Mouse (Mus musculus) liver, embryonic 15.5 days (tissue): ENCODE results near the gene Necap2. TPM values are rescaled to one million over a fixed set of nuclear protein-coding genes. Genes with fewer than 3 reads are reported as not detected.

Source experiments
- ATAC-seq: fragments of 200-750 bp; cut with Nextera tagmentation; 2 replicates; pipeline ENCODE4 v1.8.0; 2017; ENCODE audit warnings: moderate number of reproducible peaks, mild to moderate bottlenecking, moderate library complexity; ENCODE audit not compliant: insufficient read depth
- H3K27ac ChIP-seq: fragments of 300-500 bp; sonication (generic); replicated peaks from 2 replicates; pipeline ENCODE4 v1.5.1; 2015; ENCODE audit warnings: mild to moderate bottlenecking, inconsistent platforms
- H3K27me3 ChIP-seq: fragments of 300-500 bp; sonication (generic); 2 replicates; pipeline ENCODE4 v1.6.1; 2015; ENCODE audit warnings: mild to moderate bottlenecking, inconsistent platforms
- H3K36me3 ChIP-seq: fragments of 300-500 bp; sonication (generic); replicated peaks from 2 replicates; pipeline ENCODE4 v1.6.1; 2015; ENCODE audit warnings: moderate library complexity, mild to moderate bottlenecking, inconsistent platforms
- H3K4me1 ChIP-seq: fragments of 300-500 bp; sonication (generic); replicated peaks from 2 replicates; pipeline ENCODE4 v1.6.1; 2015; ENCODE audit warnings: inconsistent platforms
- H3K4me2 ChIP-seq: fragments of 300-500 bp; sonication (generic); 2 replicates; pipeline ENCODE4 v1.6.1; 2015; ENCODE audit warnings: moderate library complexity, mild to moderate bottlenecking, inconsistent platforms
- H3K4me3 ChIP-seq: fragments of 300-500 bp; sonication (generic); replicated peaks from 2 replicates; pipeline ENCODE4 v1.5.1; 2015; ENCODE audit warnings: mild to moderate bottlenecking, inconsistent platforms
- H3K9ac ChIP-seq: fragments of 300-500 bp; sonication (generic); 2 replicates; pipeline ENCODE4 v1.6.1; 2015; ENCODE audit warnings: moderate library complexity, mild to moderate bottlenecking, inconsistent platforms
- H3K9me3 ChIP-seq: fragments of 300-500 bp; sonication (generic); replicated peaks from 2 replicates; pipeline ENCODE4 v1.6.1; 2016; ENCODE audit warnings: inconsistent platforms
- WGBS: fragments of 180-500 bp; shearing (Covaris S2); methylation state at CpG from one replicate; pipeline ENCODE4 v1.1.7; 2015; ENCODE audit warnings: mixed read lengths; ENCODE audit not compliant: insufficient replicate concordance; 5-methylcytosine and 5-hydroxymethylcytosine counted together
- polyA plus RNA-seq: library from polyadenylated mRNA; unstranded; fragments of >200 nt; fragmentation: Nextera tagmentation; extraction: Ambion mirVana; gene quantifications from 2 replicates; pipeline ENCODE4 v1.2.1, GENCODE M21; 2015

The Necap2 gene
- polyA plus RNA-seq, 1 experiment from 2014 or later: 97.2 TPM

GRCm38 (mm10) chr4:141058835-141059234, 19.3 kb downstream of the Necap2 start:
- 75% methylated on average over 9 of the region's 9 CpGs for WGBS
- peaks cover 27% of the 10 kb centered on the region for H3K4me1 ChIP-seq

GRCm38 (mm10) chr4:141056970-141057369, 21.2 kb downstream of the Necap2 start:
- no peaks in the 10 kb centered on the region for H3K27me3 ChIP-seq
- no peaks in the 10 kb centered on the region for H3K36me3 ChIP-seq
- ATAC-seq: no peak
- no peak overlapping the region for H3K9ac ChIP-seq
- H3K9me3 ChIP-seq: no peaks in the 10 kb centered on the region
- peaks cover 28% of the 10 kb centered on the region for H3K4me1 ChIP-seq
- H3K4me3 ChIP-seq: no peak overlapping the region
- WGBS: 89% methylated on average over 10 of the region's 10 CpGs
- no peak overlapping the region for H3K27ac ChIP-seq
- no peak overlapping the region for H3K4me2 ChIP-seq

More at GRCm38 (mm10) chr4:141058835-141059234, 19.3 kb downstream of the Necap2 start:
- no peaks in the 10 kb centered on the region for H3K36me3 ChIP-seq
- no peak overlapping the region for H3K4me2 ChIP-seq
- no peak overlapping the region for H3K9ac ChIP-seq
- ATAC-seq: no peak
- H3K27me3 ChIP-seq: no peaks in the 10 kb centered on the region
- H3K9me3 ChIP-seq: no peaks in the 10 kb centered on the region
- no peak overlapping the region for H3K4me3 ChIP-seq
- no peak overlapping the region for H3K27ac ChIP-seq

- Histone ChIP-seq H3K4me3 (no peak overlapping the region), H3K9ac (no peak overlapping the region), H3K27ac (no peak overlapping the region), H3K4me1 (peaks cover 7% of the 10 kb centered on the region; the same call in 1 of the 2 replicates), H3K9me3 (no peaks in the 10 kb centered on the region), H3K4me2 (no peak overlapping the region), H3K36me3 (no peaks in the 10 kb centered on the region), H3K27me3 (no peaks in the 10 kb centered on the region)
- ATAC-seq: no peak
- WGBS: 58% methylated on average over 17 of the region's 17 CpGs
Measured at GRCm38 (mm10) chr4:141053568-141054161, 24.5 kb downstream of the Necap2 start.

- Histone ChIP-seq H3K9me3 (no peaks in the 10 kb centered on the region), H3K27ac (no peak overlapping the region), H3K27me3 (no peaks in the 10 kb centered on the region), H3K4me2 (no peak overlapping the region), H3K4me1 (peaks cover 7% of the 10 kb centered on the region; the same call in 1 of the 2 replicates), H3K4me3 (no peak overlapping the region), H3K36me3 (no peaks in the 10 kb centered on the region), H3K9ac (no peak overlapping the region)
- WGBS: 59% methylated on average over 8 of the region's 8 CpGs
- no peak for ATAC-seq
Measured at GRCm38 (mm10) chr4:141053138-141053537, 25.0 kb downstream of the Necap2 start.

- Histone ChIP-seq H3K4me1 (peaks cover 7% of the 10 kb centered on the region; the same call in 1 of the 2 replicates), H3K27me3 (no peaks in the 10 kb centered on the region), H3K4me3 (no peak overlapping the region), H3K27ac (no peak overlapping the region), H3K9me3 (no peaks in the 10 kb centered on the region), H3K9ac (no peak overlapping the region), H3K4me2 (no peak overlapping the region), H3K36me3 (no peaks in the 10 kb centered on the region)
- ATAC-seq: no peak
- 80% methylated on average over 12 of the region's 12 CpGs for WGBS
Measured at GRCm38 (mm10) chr4:141052442-141052841, 25.7 kb downstream of the Necap2 start.

GRCm38 (mm10) chr4:141049476-141049835, 28.7 kb downstream of the Necap2 start:
- Histone ChIP-seq H3K36me3 (no peaks in the 10 kb centered on the region), H3K9me3 (no peaks in the 10 kb centered on the region), H3K27me3 (no peaks in the 10 kb centered on the region), H3K4me3 (no peak overlapping the region), H3K4me1 (peaks cover 7% of the 10 kb centered on the region; the same call in 1 of the 2 replicates), H3K9ac (no peak overlapping the region), H3K27ac (no peak overlapping the region), H3K4me2 (no peak overlapping the region)
- ATAC-seq: no peak
- WGBS: 58% methylated on average over 4 of the region's 4 CpGs

GRCm38 (mm10) chr4:141048810-141049475, 29.2 kb downstream of the Necap2 start:
- no peaks in the 10 kb centered on the region for H3K27me3 ChIP-seq
- 72% methylated on average over 17 of the region's 17 CpGs for WGBS
- no peak overlapping the region for H3K4me2 ChIP-seq
- no peak for ATAC-seq
- no peaks in the 10 kb centered on the region for H3K36me3 ChIP-seq
- peaks cover 6% of the 10 kb centered on the region; the same call in 1 of the 2 replicates for H3K4me1 ChIP-seq
- no peak overlapping the region for H3K4me3 ChIP-seq
- H3K27ac ChIP-seq: no peak overlapping the region
- H3K9ac ChIP-seq: no peak overlapping the region
- no peaks in the 10 kb centered on the region for H3K9me3 ChIP-seq

GRCm38 (mm10) chr4:141044816-141045215, 33.3 kb downstream of the Necap2 start:
- peaks cover 4% of the 10 kb centered on the region; the same call in 1 of the 2 replicates for H3K4me1 ChIP-seq
- no peak overlapping the region for H3K4me3 ChIP-seq
- 21% methylated on average over 8 of the region's 8 CpGs for WGBS
- H3K36me3 ChIP-seq: no peaks in the 10 kb centered on the region
- no peaks in the 10 kb centered on the region for H3K27me3 ChIP-seq
- H3K4me2 ChIP-seq: no peak overlapping the region
- no peaks in the 10 kb centered on the region for H3K9me3 ChIP-seq
- no peak overlapping the region for H3K9ac ChIP-seq
- ATAC-seq: no peak
- H3K27ac ChIP-seq: no peak overlapping the region

GRCm38 (mm10) chr4:141041117-141041516, 37.0 kb downstream of the Necap2 start:
- Histone ChIP-seq H3K9me3 (no peaks in the 10 kb centered on the region), H3K9ac (no peak overlapping the region), H3K4me1 (peaks cover 4% of the 10 kb centered on the region; the same call in 1 of the 2 replicates), H3K4me2 (no peak overlapping the region), H3K4me3 (no peak overlapping the region), H3K27me3 (no peaks in the 10 kb centered on the region), H3K27ac (no peak overlapping the region), H3K36me3 (no peaks in the 10 kb centered on the region)
- 54% methylated on average over 12 of the region's 12 CpGs for WGBS
- ATAC-seq: peak; percentile 9; the same call in 1 of the 2 replicates

- H3K4me2 ChIP-seq: no peak overlapping the region
- no peaks in the 10 kb centered on the region for H3K9me3 ChIP-seq
- no peak overlapping the region for H3K9ac ChIP-seq
- WGBS: 72% methylated on average over 27 of the region's 27 CpGs
- peaks cover 22% of the 10 kb centered on the region; the same call in 1 of the 2 replicates for H3K4me1 ChIP-seq
- H3K4me3 ChIP-seq: no peak overlapping the region
- ATAC-seq: no peak
- no peaks in the 10 kb centered on the region for H3K27me3 ChIP-seq
- no peaks in the 10 kb centered on the region for H3K36me3 ChIP-seq
- H3K27ac ChIP-seq: no peak overlapping the region
Measured at GRCm38 (mm10) chr4:141033606-141034549, 44.3 kb downstream of the Necap2 start.

- no peaks in the 10 kb centered on the region for H3K36me3 ChIP-seq
- H3K4me3 ChIP-seq: no peak overlapping the region
- no peak for ATAC-seq
- WGBS: 5% methylated on average over 6 of the region's 6 CpGs
- peaks cover 22% of the 10 kb centered on the region; the same call in 1 of the 2 replicates for H3K4me1 ChIP-seq
- no peak overlapping the region for H3K4me2 ChIP-seq
- no peak overlapping the region for H3K9ac ChIP-seq
- no peaks in the 10 kb centered on the region for H3K27me3 ChIP-seq
- H3K9me3 ChIP-seq: no peaks in the 10 kb centered on the region
- H3K27ac ChIP-seq: no peak overlapping the region
Measured at GRCm38 (mm10) chr4:141031733-141032132, 46.4 kb downstream of the Necap2 start.
